Mouse (Mus musculus) erythroblast, embryonic 14.5 days (primary cell): Measurements from ENCODE around the gene Tm6sf2.

ENCODE experiments used
- GATA1 ChIP-seq: IDR thresholded peaks from 2 replicates; pipeline ENCODE4 v1.6.1; 2012; ENCODE audit warnings: low read length, inconsistent platforms, mixed read lengths
- TAL1 ChIP-seq: IDR thresholded peaks from 3 replicates; pipeline ENCODE4 v1.6.1; 2012; ENCODE audit warnings: low read length, inconsistent platforms, mixed read lengths

GRCm38 (mm10) chr8:70114488-70114887 lies 41.8 kb downstream of the Tm6sf2 start:
- no peak for TF ChIP-seq GATA1
- TF ChIP-seq TAL1: no peak
